Mouse (Mus musculus) brain, adult 10 weeks (tissue): ENCODE measurements around the gene Afg3l1. TPM values are rescaled to one million over a fixed set of nuclear protein-coding genes. Genes with fewer than 3 reads are reported as not detected.

Experiments
- polyA plus RNA-seq: library from polyadenylated mRNA; stranded (reverse); fragments of 350-450 nt; fragmentation: Illumina TruSeq; extraction: RNeasy Lipid Tissue Mini Kit (QIAGEN cat#74804); gene quantifications from one replicate; pipeline ENCODE4 v1.2.3, GENCODE M21; 2015; ENCODE audit warnings: low read depth, low replicate concordance

Afg3l1 gene
- polyA plus RNA-seq = 16.0 TPM

GRCm38 (mm10) chr8:123477737-123478258 is at the start of gene Afg3l1:
Gene Afg3l1 (plus strand): TSS chr8:123477903.

GRCm38 (mm10) chr8:123514781-123515539 is 37.3 kb downstream of the Afg3l1 start, which contains the start of gene Dbndd1:
Gene Dbndd1 (minus strand): TSS chr8:123515463.

GRCm38 (mm10) chr8:123518667-123519066 is 41.0 kb downstream of the Afg3l1 start, which contains the start of gene Gas8:
Gene Gas8 (plus strand): TSS chr8:123518834.

Other genes with a start within 250 kb of the Afg3l1 start
- gene Spata2l, start 241.7 kb upstream of the Afg3l1 start, polyA plus RNA-seq = 35.3 TPM
- 15.7 TPM for gene Zfp276, start 223.7 kb upstream of the Afg3l1 start, polyA plus RNA-seq
- gene Vps9d1, start 223.6 kb upstream of the Afg3l1 start, polyA plus RNA-seq = 45.1 TPM
- gene Fanca, start 159.3 kb upstream of the Afg3l1 start, polyA plus RNA-seq = 3.4 TPM
- 18.7 TPM for gene Spire2, start 145.2 kb upstream of the Afg3l1 start, polyA plus RNA-seq
- gene Tcf25, start 104.2 kb upstream of the Afg3l1 start, polyA plus RNA-seq = 576 TPM
- not detected for gene Mc1r, start 70.8 kb upstream of the Afg3l1 start, polyA plus RNA-seq
- gene Tubb3, start 66.5 kb upstream of the Afg3l1 start, polyA plus RNA-seq = 447 TPM
- gene Def8, start 54.4 kb upstream of the Afg3l1 start, polyA plus RNA-seq = 41.9 TPM
- 27.7 TPM for gene Dbndd1, start 37.6 kb downstream of the Afg3l1 start, polyA plus RNA-seq
- 24.2 TPM for gene Gas8, start 40.9 kb downstream of the Afg3l1 start, polyA plus RNA-seq
- gene Rhou, start 176.0 kb downstream of the Afg3l1 start, polyA plus RNA-seq = 28.1 TPM